Mouse (Mus musculus) ES-E14 (cell line): ENCODE measurements around the gene Angptl4. TPM values are rescaled to one million over a fixed set of nuclear protein-coding genes. Genes with fewer than 3 reads are reported as not detected.

Experiments
- DNase-seq: peaks from one replicate; pipeline ENCODE4 v3.0.0-alpha.2; 2013; ENCODE audit warnings: low read depth, low spot score
- H3K27ac ChIP-seq: 2 replicates; pipeline ENCODE4 v1.5.1; 2012; ENCODE audit warnings: low read depth, mild to moderate bottlenecking, low read length, moderate library complexity, mixed read lengths; ENCODE audit not compliant: poor library complexity, insufficient read depth, severe bottlenecking
- H3K36me3 ChIP-seq: 2 replicates; pipeline ENCODE4 v1.6.1; 2012; ENCODE audit warnings: mild to moderate bottlenecking, low read length, moderate library complexity, mixed read lengths; ENCODE audit not compliant: control insufficient read depth, poor library complexity, insufficient read depth, severe bottlenecking
- H3K4me1 ChIP-seq, 2 experiments: fragments of 150-350 bp in 1 of 2; sonication (generic) in 1 of 2; 2 replicates each; pipeline ENCODE4 v1.6.1; 2012; ENCODE audit warnings: low read length in 2 of 2, mild to moderate bottlenecking in 1 of 2, mixed read lengths in 1 of 2; ENCODE audit not compliant: control insufficient read depth in 2 of 2, insufficient read depth in 2 of 2, poor library complexity in 1 of 2
- H3K4me3 ChIP-seq, 2 experiments: fragments of 150-350 bp in 1 of 2; sonication (generic) in 1 of 2; 2 replicates each; pipeline ENCODE4 v1.5.1; 2012; ENCODE audit warnings: low read length in 2 of 2, low read depth in 1 of 2, mild to moderate bottlenecking in 1 of 2, mixed read lengths in 1 of 2; ENCODE audit not compliant: insufficient read depth in 1 of 2, poor library complexity in 1 of 2, severe bottlenecking in 1 of 2
- H3K9ac ChIP-seq: 2 replicates; pipeline ENCODE4 v1.6.1; 2012; ENCODE audit warnings: low read depth, mild to moderate bottlenecking, low read length, mixed read lengths; ENCODE audit not compliant: poor library complexity, insufficient read depth, severe bottlenecking
- H3K9me3 ChIP-seq: fragments of 150-350 bp; sonication (generic); 2 replicates; pipeline ENCODE4 v1.6.1; 2012; ENCODE audit warnings: low read depth, mild to moderate bottlenecking, low read length; ENCODE audit not compliant: control insufficient read depth, insufficient read depth
- CHD2 ChIP-seq: IDR thresholded peaks from 2 replicates; pipeline ENCODE4 v1.6.1; 2014; ENCODE audit warnings: mild to moderate bottlenecking, low read depth, low read length, inconsistent platforms
- HCFC1 ChIP-seq: IDR thresholded peaks from 2 replicates; pipeline ENCODE4 v1.6.1; 2012; ENCODE audit warnings: low read length, inconsistent platforms, borderline replicate concordance; ENCODE audit not compliant: insufficient read depth
- MAFK ChIP-seq: IDR thresholded peaks from 2 replicates; pipeline ENCODE4 v1.6.1; 2014; ENCODE audit warnings: mild to moderate bottlenecking, low read depth, low read length, inconsistent platforms; ENCODE audit not compliant: insufficient read depth
- ZC3H11A ChIP-seq: IDR thresholded peaks from 2 replicates; pipeline ENCODE4 v1.6.1; 2012; ENCODE audit warnings: low read depth, mild to moderate bottlenecking, inconsistent platforms, low read length, borderline replicate concordance
- ZNF384 ChIP-seq: IDR thresholded peaks from 2 replicates; pipeline ENCODE4 v1.6.1; 2012; ENCODE audit warnings: low read depth, low read length, inconsistent platforms
- in situ Hi-C, 2 experiments: fragments of 600-800 bp; cut with MboI; formaldehyde crosslinking; loops; one replicate each; pipeline ENCODE4 v1.15.1; 2025; ENCODE audit warnings: low sequenced_read_pairs in 2 of 2, inconsistent platforms in 1 of 2; ENCODE audit not compliant: unreplicated experiment in 2 of 2
- total RNA-seq: library from RNA; depleted of rRNA; stranded (reverse); fragments of 300-350 nt; gene quantifications from 2 replicates; pipeline ENCODE4 v1.2.3, GENCODE M21; 2012

The Angptl4 gene
- total RNA-seq, 1 experiment: 30.5 TPM

DNA sequence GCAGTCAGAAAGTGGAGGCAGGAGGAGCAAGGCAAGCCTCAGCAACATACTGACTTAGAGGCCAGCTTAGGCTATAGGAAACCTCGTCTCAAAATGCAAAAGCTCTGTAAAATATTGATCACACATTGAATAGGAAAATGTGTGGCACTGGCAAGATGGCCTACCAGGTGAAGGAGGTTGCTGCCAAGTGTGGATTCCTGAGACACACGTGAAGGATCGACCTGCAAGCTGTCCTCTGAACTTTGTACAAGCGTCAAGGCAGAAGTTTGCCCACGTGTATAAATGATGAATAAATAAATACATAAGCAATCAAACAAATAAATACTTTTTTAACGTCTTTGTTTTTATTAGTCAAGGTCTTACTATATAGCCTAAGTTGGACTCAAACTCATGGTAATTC, 8.2 kb downstream of the Angptl4 start:
- H3K36me3 ChIP-seq: peaks cover 22% of the 10 kb centered on the region
- TF ChIP-seq MAFK (no peak), ZC3H11A (no peak), HCFC1 (no peak), CHD2 (no peak), ZNF384 (no peak)
- in situ Hi-C loops: no loop called here
- H3K4me1 ChIP-seq: peaks cover 0 to under 1% of the 10 kb centered on the region in 2 experiments; a peak in 1 of 4 replicates
- H3K4me3 ChIP-seq: no peak overlapping the region
- no peak for DNase-seq
- H3K9ac ChIP-seq: no peak overlapping the region
- no peak overlapping the region for H3K27ac ChIP-seq
- H3K9me3 ChIP-seq: no peaks in the 10 kb centered on the region

DNA sequence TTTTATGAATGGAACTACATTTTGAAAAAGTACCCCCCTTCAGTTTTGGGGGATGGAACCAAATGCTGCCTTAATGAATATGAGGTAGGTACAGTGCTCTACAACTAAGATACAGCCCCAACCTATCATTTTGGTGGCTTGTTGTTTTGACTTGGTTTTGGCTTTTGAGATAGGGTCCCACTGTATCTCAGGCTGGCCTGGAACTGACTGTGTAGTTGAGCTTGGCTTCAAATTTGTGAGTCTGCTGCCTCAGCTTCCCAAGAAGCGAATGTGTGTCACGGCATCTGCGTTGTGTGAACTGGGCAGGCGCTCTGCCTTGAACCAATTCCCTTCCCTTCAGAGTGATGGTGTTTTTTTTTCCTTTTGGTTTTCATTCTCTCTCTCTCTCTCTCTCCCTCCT, 10.0 kb downstream of the Angptl4 start:
- no peak for TF ChIP-seq ZC3H11A
- no peak for TF ChIP-seq CHD2
- TF ChIP-seq HCFC1: no peak
- TF ChIP-seq MAFK: no peak
- no peak for TF ChIP-seq ZNF384
- DNase-seq: no peak
- Histone ChIP-seq H3K4me3 (no peak overlapping the region), H3K9me3 (no peaks in the 10 kb centered on the region), H3K36me3 (peaks cover 8% of the 10 kb centered on the region; the same call in 1 of the 2 replicates), H3K9ac (no peak overlapping the region), H3K27ac (no peak overlapping the region), H3K4me1 (no peaks in the 10 kb centered on the region)
- in situ Hi-C loops: no loop called here

DNA sequence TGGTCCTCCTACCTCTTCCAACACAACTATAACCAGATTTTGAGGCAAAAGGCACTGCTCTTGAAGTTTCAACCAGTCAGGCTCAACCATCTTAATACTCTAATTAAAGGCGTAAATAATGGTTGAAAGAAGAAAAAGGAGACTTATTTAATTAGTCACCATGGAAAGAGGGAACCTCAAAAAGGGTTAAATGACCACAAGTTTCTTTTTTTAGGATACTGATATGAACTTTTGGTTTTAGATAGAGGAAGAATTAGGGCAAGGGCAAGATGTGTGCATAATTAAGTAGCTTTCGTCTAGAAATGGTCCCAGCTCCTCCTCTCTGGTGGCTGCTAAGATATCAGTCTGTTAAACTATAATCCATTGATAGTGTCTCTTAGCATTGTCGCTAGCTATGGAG, 15.2 kb downstream of the Angptl4 start:
- Histone ChIP-seq H3K4me1 (no peaks in the 10 kb centered on the region), H3K27ac (no peak overlapping the region), H3K9me3 (no peaks in the 10 kb centered on the region), H3K9ac (no peak overlapping the region), H3K4me3 (no peak overlapping the region), H3K36me3 (no peaks in the 10 kb centered on the region)
- in situ Hi-C loops: no loop called here
- TF ChIP-seq ZNF384 (no peak), HCFC1 (no peak), ZC3H11A (no peak)
- DNase-seq: no peak

DNA sequence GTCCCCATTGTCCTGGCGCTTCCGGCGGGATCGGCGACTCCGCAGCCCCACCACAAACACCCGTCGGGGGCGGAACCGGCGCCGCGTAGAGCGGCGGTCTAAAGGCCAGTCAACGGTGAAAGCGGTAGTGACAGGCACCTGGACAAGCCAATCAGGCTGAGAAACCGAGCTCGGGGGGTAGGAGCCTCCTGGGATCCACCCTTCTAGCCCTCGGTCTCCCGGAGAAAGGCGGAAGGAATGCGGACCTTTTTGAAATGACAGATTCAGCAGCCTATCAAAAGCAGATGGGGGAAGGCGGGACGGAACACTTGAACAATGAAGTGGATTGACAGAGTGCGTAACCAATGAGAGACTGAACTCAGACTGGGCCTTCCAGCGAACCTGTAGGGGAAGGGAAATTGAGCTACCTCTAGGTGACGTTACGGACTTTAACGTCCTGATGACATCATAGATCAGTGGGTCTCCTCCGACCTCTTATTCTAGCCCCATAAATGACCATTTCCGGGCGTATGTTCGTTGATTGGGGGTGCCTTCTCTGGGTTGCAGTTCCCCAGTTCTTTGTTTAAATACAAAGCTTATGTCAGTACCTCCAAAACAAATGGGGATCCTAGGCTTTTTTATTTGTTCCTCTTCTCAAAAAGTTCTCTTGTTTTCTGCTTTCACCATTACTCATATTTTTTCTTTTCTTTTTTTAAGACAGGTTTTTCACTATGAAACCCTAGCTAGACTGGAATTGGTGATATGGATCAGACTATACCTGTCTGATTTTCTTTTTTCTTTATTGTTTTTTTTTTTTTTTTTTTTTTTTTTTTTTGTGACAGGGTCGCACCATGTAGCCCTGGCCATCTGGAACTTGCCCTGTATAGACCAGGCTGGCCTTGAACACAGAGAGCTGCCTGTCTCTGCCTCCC, 21.1 kb downstream of the Angptl4 start, which contains the start of gene Rab11b:
Gene Rab11b (minus strand): TSS at position 276 of the 911 bp plus-strand sequence.
- TF ChIP-seq CHD2 (peak; percentile 96), HCFC1 (no peak), ZNF384 (peak; percentile 85)
- Histone ChIP-seq H3K9ac (peak within 1 kb of the TSS; percentile 100), H3K4me3 (peak within 1 kb of the TSS; percentile 87 to 99), H3K36me3 (no peaks in the 10 kb centered on the region; the same call in 1 of the 2 replicates), H3K27ac (peak within 1 kb of the TSS; percentile 99), H3K9me3 (no peaks in the 10 kb centered on the region), H3K4me1 (peaks cover 10 to 15% of the 10 kb centered on the region in 2 experiments; a peak in 2 of 4 replicates)
- peak; percentile 100 for DNase-seq
- in situ Hi-C loops: no loop called here
